Mouse (Mus musculus): ENCODE measurements around the gene Elf2.
"Not testable (repeated sequence)": the region's sequence is repeated elsewhere in the genome, so short reads cannot be mapped to it uniquely, and the experiment has no call there.

The Elf2 gene

GRCm38 (mm10) chr3:51359558-51360307, 19.3 kb upstream of the Elf2 start:
- DNase-seq (ENCODE audit: low spot score in 2 of 2) = no peak

GRCm38 (mm10) chr3:51358660-51359557, 18.4 kb upstream of the Elf2 start:
- peak in 1 of 2 experiments; percentile 60 for DNase-seq (ENCODE audit: low spot score in 2 of 2)

GRCm38 (mm10) chr3:51358181-51358580, 17.7 kb upstream of the Elf2 start:
- DNase-seq (ENCODE audit: low spot score in 2 of 2) = peak; percentile 33 to 45

- no peak for DNase-seq (ENCODE audit: low spot score in 2 of 2)
Measured at GRCm38 (mm10) chr3:51357624-51358023, 17.2 kb upstream of the Elf2 start.

GRCm38 (mm10) chr3:51357078-51357477, 16.6 kb upstream of the Elf2 start:
- DNase-seq (ENCODE audit: low spot score in 2 of 2) = no peak

- not testable (repeated sequence) for DNase-seq (ENCODE audit: low spot score in 2 of 2)
Measured at GRCm38 (mm10) chr3:51354956-51355355, 14.5 kb upstream of the Elf2 start.

- DNase-seq (ENCODE audit: low spot score in 2 of 2) = no peak
Measured at GRCm38 (mm10) chr3:51354034-51354427, 13.6 kb upstream of the Elf2 start.

GRCm38 (mm10) chr3:51353325-51354033, 13.0 kb upstream of the Elf2 start:
- peak in 1 of 2 experiments; percentile 35 for DNase-seq (ENCODE audit: low spot score in 2 of 2)

- DNase-seq (ENCODE audit: low spot score in 2 of 2) = no peak
Measured at GRCm38 (mm10) chr3:51350806-51351205, 10.3 kb upstream of the Elf2 start.

GRCm38 (mm10) chr3:51348646-51349238, 8.3 kb upstream of the Elf2 start:
- DNase-seq (ENCODE audit: low spot score in 2 of 2) = no peak

GRCm38 (mm10) chr3:51345017-51345416, 4.6 kb upstream of the Elf2 start:
- not testable (repeated sequence) for DNase-seq (ENCODE audit: low spot score in 2 of 2)

- not testable (repeated sequence) for DNase-seq (ENCODE audit: low spot score in 2 of 2)
Measured at GRCm38 (mm10) chr3:51344182-51344581, 3.7 kb upstream of the Elf2 start.

- DNase-seq (ENCODE audit: low spot score in 2 of 2) = no peak
Measured at GRCm38 (mm10) chr3:51343260-51343659, 2.8 kb upstream of the Elf2 start.

GRCm38 (mm10) chr3:51342152-51342551, 1.7 kb upstream of the Elf2 start:
- DNase-seq (ENCODE audit: low spot score in 2 of 2) = no peak

GRCm38 (mm10) chr3:51341268-51342081, 1.0 kb upstream of the Elf2 start:
- peak; percentile 60 to 82 for DNase-seq (ENCODE audit: low spot score in 2 of 2)

GRCm38 (mm10) chr3:51339734-51340551, 520 bp downstream of the Elf2 start:
- peak; percentile 31 to 60 for DNase-seq (ENCODE audit: low spot score in 2 of 2)

- no peak for DNase-seq (ENCODE audit: low spot score in 2 of 2)
Measured at GRCm38 (mm10) chr3:51339378-51339733, 1.1 kb downstream of the Elf2 start.

GRCm38 (mm10) chr3:51335378-51335777, 5.1 kb downstream of the Elf2 start:
- DNase-seq (ENCODE audit: low spot score in 2 of 2) = no peak

- no peak for DNase-seq (ENCODE audit: low spot score in 2 of 2)
Measured at GRCm38 (mm10) chr3:51333950-51334349, 6.5 kb downstream of the Elf2 start.
